Mouse (Mus musculus) erythroblast, embryonic 14.5 days (primary cell): Measurements from ENCODE around the gene Fam205a1. TPM values are rescaled to one million over a fixed set of nuclear protein-coding genes. Genes with fewer than 3 reads are reported as not detected.
"Not testable (repeated sequence)": the region's sequence is repeated elsewhere in the genome, so short reads cannot be mapped to it uniquely, and the experiment has no call there.

ENCODE experiments used
- H3K27me3 ChIP-seq: 2 replicates; pipeline ENCODE4 v1.6.1; 2012; ENCODE audit warnings: inconsistent platforms; ENCODE audit not compliant: control insufficient read depth
- H3K36me3 ChIP-seq: 2 replicates; pipeline ENCODE4 v1.6.1; 2012; ENCODE audit warnings: mild to moderate bottlenecking, inconsistent platforms; ENCODE audit not compliant: control insufficient read depth
- H3K4me1 ChIP-seq: 2 replicates; pipeline ENCODE4 v1.6.1; 2012; ENCODE audit warnings: inconsistent platforms; ENCODE audit not compliant: control insufficient read depth
- H3K4me3 ChIP-seq: replicated peaks from 2 replicates; pipeline ENCODE3; 2012; ENCODE audit warnings: moderate library complexity, mild to moderate bottlenecking, inconsistent platforms
- H3K9me3 ChIP-seq: 2 replicates; pipeline ENCODE4 v1.6.1; 2012; ENCODE audit warnings: low read length, inconsistent platforms, mixed read lengths; ENCODE audit not compliant: control insufficient read depth
- GATA1 ChIP-seq: IDR thresholded peaks from 2 replicates; pipeline ENCODE4 v1.6.1; 2012; ENCODE audit warnings: low read length, inconsistent platforms, mixed read lengths
- TAL1 ChIP-seq: IDR thresholded peaks from 3 replicates; pipeline ENCODE4 v1.6.1; 2012; ENCODE audit warnings: low read length, inconsistent platforms, mixed read lengths
- polyA plus RNA-seq: library from polyadenylated mRNA; stranded (reverse); fragments of >175 nt; gene quantifications from 2 replicates; pipeline ENCODE4 v1.2.3, GENCODE M21; 2012

Fam205a1 gene
- polyA plus RNA-seq = 0.01 TPM in 1 of 2 replicates, not detected in the other

GRCm38 (mm10) chr4:42853788-42854187 lies at the start of gene Fam205a1:
Gene Fam205a1, minus strand, starts transcription at chr4:42853888.
- H3K4me1 ChIP-seq, H3K27me3 ChIP-seq, H3K9me3 ChIP-seq, H3K4me3 ChIP-seq, H3K36me3 ChIP-seq: not testable (repeated sequence)

GRCm38 (mm10) chr4:42902730-42903129 lies 49.0 kb upstream of the Fam205a1 start:
- H3K9me3 ChIP-seq = no peaks in the 10 kb centered on the region
- no peak overlapping the region for H3K4me3 ChIP-seq
- H3K36me3 ChIP-seq = no peaks in the 10 kb centered on the region
- H3K27me3 ChIP-seq = no peaks in the 10 kb centered on the region
- no peaks in the 10 kb centered on the region for H3K4me1 ChIP-seq
- TF ChIP-seq TAL1 = no peak
- no peak for TF ChIP-seq GATA1

GRCm38 (mm10) chr4:42902174-42902573 lies 48.5 kb upstream of the Fam205a1 start:
- Histone ChIP-seq H3K4me3 (no peak overlapping the region), H3K27me3 (no peaks in the 10 kb centered on the region), H3K36me3 (no peaks in the 10 kb centered on the region), H3K4me1 (no peaks in the 10 kb centered on the region), H3K9me3 (no peaks in the 10 kb centered on the region)
- TF ChIP-seq TAL1 = no peak
- no peak for TF ChIP-seq GATA1

GRCm38 (mm10) chr4:42900878-42901277 lies 47.2 kb upstream of the Fam205a1 start:
- H3K4me3 ChIP-seq = no peak overlapping the region
- H3K36me3 ChIP-seq = no peaks in the 10 kb centered on the region
- H3K4me1 ChIP-seq = no peaks in the 10 kb centered on the region
- no peaks in the 10 kb centered on the region for H3K9me3 ChIP-seq
- no peaks in the 10 kb centered on the region for H3K27me3 ChIP-seq
- TF ChIP-seq TAL1 = no peak
- no peak for TF ChIP-seq GATA1

GRCm38 (mm10) chr4:42898914-42899313 lies 45.2 kb upstream of the Fam205a1 start:
- Histone ChIP-seq H3K4me1 (no peaks in the 10 kb centered on the region), H3K4me3 (no peak overlapping the region), H3K9me3 (no peaks in the 10 kb centered on the region), H3K36me3 (no peaks in the 10 kb centered on the region), H3K27me3 (no peaks in the 10 kb centered on the region)
- TF ChIP-seq TAL1 (no peak), GATA1 (no peak)

- no peaks in the 10 kb centered on the region for H3K9me3 ChIP-seq
- TF ChIP-seq TAL1 (no peak), GATA1 (no peak)
- H3K27me3 ChIP-seq = peaks cover under 1% of the 10 kb centered on the region; the same call in 1 of the 2 replicates
- H3K36me3 ChIP-seq = no peaks in the 10 kb centered on the region
- H3K4me1 ChIP-seq = no peaks in the 10 kb centered on the region
- H3K4me3 ChIP-seq = no peak overlapping the region
Observed at GRCm38 (mm10) chr4:42895118-42895517, 41.4 kb upstream of the Fam205a1 start.

GRCm38 (mm10) chr4:42891176-42891575 lies 37.5 kb upstream of the Fam205a1 start:
- no peak overlapping the region for H3K4me3 ChIP-seq
- H3K36me3 ChIP-seq = no peaks in the 10 kb centered on the region
- TF ChIP-seq GATA1 = no peak
- TF ChIP-seq TAL1 = no peak
- no peaks in the 10 kb centered on the region for H3K4me1 ChIP-seq
- no peaks in the 10 kb centered on the region for H3K9me3 ChIP-seq
- peaks cover 2% of the 10 kb centered on the region; the same call in 1 of the 2 replicates for H3K27me3 ChIP-seq

GRCm38 (mm10) chr4:42888806-42889205 lies 35.1 kb upstream of the Fam205a1 start:
- Histone ChIP-seq H3K9me3 (no peaks in the 10 kb centered on the region), H3K36me3 (no peaks in the 10 kb centered on the region), H3K27me3 (peaks cover 4% of the 10 kb centered on the region), H3K4me1 (no peaks in the 10 kb centered on the region), H3K4me3 (no peak overlapping the region)
- no peak for TF ChIP-seq GATA1
- TF ChIP-seq TAL1 = no peak

- H3K27me3 ChIP-seq = peaks cover 4% of the 10 kb centered on the region
- no peaks in the 10 kb centered on the region for H3K4me1 ChIP-seq
- no peaks in the 10 kb centered on the region for H3K9me3 ChIP-seq
- H3K36me3 ChIP-seq = no peaks in the 10 kb centered on the region
- no peak overlapping the region for H3K4me3 ChIP-seq
- no peak for TF ChIP-seq TAL1
- no peak for TF ChIP-seq GATA1
Observed at GRCm38 (mm10) chr4:42886926-42887325, 33.2 kb upstream of the Fam205a1 start.

GRCm38 (mm10) chr4:42880677-42880948 lies 26.9 kb upstream of the Fam205a1 start:
- Histone ChIP-seq H3K9me3 (no peaks in the 10 kb centered on the region), H3K27me3 (peaks cover 2% of the 10 kb centered on the region; the same call in 1 of the 2 replicates), H3K36me3 (no peaks in the 10 kb centered on the region), H3K4me1 (peaks cover 17% of the 10 kb centered on the region), H3K4me3 (peak overlapping the region; percentile 29)
- TF ChIP-seq TAL1 = no peak
- no peak for TF ChIP-seq GATA1
